Mouse (Mus musculus): Measurements from ENCODE around the gene Sva.

Gene Sva

GRCm38 (mm10) chr6:42038094-42038493, at the start of gene Sva:
Gene Sva, plus strand, starts transcription at chr6:42038394.
- DNase-seq (ENCODE audit: inconsistent ontology term) = no peak
